Mouse (Mus musculus): ENCODE measurements around the gene Wnt4.

Wnt4 gene

DNA sequence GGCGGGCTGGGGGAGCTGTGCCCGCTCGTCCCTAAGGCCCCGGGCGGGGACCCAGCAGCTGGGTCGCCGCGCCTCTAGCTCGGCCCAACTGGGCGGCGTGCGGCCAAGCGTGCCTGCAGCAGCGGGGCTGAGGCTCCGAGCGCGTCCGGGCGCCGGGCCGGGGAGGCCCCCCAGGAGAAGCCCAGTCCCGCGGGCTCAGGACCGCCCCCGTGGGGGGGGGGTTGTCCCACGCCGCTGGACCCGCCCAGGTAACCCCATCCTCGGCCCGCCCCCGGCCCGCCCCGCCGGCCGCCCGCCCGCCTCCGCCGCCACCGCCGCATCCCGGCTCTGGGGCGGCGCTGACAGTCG is at the start of gene Wnt4:
Wnt4 (plus strand) TSS at position 324 of the 348 bp plus-strand sequence.
- no peak for DNase-seq (ENCODE audit: low spot score)

DNA sequence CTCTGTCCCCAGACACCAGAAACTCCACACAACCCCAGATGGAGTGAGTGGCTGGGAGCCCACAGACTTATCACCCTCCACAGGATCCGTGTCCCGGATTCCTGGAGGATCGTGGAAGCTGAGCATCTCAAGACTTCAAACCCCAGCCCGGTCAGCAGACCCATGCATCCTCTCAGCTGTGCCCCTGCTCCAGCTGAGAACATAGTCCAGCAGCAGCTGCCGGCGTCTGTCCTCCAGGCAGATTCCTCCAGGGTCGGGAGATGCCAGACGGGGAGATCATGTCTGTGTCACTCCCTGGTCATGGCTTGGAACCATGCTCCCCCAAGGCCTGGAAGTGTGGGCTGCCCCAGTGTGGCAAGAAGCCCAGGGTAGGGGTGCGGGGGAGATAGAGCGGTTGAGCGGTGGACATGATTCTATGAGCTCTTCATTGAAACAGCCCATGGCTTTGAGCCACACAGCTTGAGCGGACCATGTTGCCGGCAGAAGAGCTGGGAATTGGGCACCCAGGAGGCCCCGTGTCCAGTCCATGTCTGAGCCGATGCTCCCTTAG is 48.6 kb upstream of the Wnt4 start:
- no peak for DNase-seq (ENCODE audit: low spot score)

DNA sequence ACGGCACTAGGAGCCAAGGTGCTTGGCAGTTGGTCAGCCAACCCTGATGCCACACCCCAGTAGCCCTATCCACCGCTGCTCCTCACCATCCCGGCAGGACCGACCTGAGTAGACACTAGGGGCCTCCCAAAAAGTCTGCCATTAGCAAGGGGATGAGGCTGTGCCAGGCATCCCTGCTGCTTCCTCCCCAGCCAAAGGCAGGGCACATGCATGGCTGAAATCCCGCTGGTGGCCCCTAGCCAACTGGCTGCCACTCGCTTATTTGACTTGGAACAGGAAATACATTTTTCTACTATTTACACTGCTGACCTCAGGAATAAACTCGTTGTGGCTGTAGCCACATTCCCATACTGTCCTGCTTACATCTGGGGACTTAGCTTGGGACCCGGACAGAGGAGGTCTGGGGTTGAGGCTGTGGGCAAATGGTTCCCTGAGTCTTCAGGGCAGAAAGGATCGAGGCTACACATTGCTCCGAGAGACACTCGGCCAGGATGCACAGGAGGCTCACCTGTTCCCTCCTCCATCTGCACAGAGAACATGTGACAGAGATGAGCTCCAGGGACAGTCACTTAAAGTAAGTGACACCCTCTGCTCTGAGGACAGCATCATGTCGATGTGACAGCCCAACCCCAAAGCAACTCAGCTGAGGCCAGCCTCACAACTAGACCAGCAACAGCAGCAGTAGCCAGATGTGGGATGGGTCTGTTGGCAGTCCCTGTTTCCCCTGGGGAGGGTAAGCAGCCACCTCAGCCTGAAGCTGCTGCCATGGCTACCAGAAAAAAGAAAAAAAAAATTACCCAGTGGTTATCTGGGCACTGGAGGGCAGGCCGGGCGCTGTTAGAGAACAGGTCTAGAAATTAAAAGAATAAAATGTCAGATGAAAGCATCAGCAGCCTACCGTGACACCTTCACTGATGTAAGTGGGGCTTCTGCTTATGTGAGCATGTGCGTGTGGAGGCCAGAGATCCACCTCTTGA is 45.5 kb upstream of the Wnt4 start:
- DNase-seq (ENCODE audit: low spot score) = no peak

DNA sequence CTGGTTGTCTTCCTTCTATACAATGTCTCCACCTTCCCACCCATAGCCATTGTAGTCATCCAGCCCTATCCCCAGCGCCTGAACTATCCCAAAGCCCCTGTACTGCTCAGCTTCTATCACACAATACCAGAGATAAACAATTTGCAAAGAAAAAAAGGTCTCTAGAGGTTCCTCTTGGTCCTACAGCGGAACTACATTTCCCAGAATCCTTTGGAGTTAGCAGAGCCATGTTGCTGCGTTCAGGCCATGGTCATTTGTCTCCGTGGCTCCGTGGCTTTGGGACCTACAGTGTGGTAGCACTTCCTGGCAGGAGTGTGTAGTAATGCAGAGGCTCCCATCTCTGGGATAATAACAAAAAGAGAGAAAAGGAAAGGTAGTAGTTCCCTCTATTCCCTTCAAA is 43.7 kb upstream of the Wnt4 start:
- no peak for DNase-seq (ENCODE audit: low spot score)

DNA sequence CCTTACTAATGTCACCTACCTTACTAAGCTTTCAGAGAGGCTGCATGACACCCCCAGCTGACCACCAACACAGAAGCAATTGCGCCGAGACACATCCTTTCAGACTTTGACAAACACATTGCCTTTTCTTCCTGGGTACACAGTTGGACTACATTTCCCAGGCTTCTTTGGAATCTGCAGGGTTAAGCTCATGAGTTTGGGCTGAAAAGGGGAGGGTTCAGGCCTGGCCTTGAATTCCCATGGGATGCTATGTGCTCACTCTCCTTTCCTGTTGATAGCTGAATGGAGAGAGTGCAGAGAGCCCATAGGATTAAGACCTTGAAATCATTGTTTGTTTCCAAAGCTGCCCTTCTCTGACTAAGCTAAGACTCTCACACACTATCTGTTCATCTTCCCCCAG is 42.8 kb upstream of the Wnt4 start:
- no peak for DNase-seq (ENCODE audit: low spot score)

DNA sequence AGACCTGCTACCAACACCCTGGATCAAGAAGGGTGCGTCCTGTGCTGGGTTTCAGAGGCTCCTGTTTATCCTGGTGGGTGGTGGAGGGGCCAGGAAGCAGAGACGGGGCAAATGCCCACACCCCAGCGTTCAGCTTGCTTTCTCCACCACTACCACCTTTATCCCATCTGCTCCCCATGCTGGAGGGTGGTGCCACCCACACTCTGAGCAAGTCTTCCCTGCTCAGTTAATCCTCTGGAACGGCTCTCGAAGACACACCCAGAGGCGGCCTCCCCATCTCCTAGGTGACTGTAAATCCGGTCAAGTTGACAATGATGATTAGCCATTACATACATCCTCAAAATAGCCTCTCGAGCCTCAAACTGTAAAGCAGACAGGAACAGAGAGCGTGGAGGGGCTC is 41.9 kb upstream of the Wnt4 start:
- no peak for DNase-seq (ENCODE audit: low spot score)

DNA sequence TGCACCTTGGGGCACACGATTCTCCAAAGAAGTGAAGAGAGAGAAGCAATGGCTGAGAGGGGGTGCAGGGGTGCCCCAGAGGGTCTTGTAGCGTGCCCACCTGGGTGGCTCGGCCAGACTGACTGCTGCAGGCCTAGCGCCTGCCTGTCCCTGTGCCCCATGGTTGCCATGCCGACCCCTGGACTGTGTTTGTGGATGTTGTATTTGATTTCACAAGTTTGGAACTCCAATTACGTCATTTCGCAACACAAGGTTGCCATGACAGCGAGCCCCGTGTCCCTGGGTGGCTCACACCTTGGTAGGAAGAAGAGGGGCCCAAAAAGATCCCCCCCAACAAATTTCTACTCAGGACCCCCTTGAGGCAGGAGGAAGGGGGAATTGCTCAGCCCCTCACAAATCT is 32.4 kb upstream of the Wnt4 start:
- no peak for DNase-seq (ENCODE audit: low spot score)

DNA sequence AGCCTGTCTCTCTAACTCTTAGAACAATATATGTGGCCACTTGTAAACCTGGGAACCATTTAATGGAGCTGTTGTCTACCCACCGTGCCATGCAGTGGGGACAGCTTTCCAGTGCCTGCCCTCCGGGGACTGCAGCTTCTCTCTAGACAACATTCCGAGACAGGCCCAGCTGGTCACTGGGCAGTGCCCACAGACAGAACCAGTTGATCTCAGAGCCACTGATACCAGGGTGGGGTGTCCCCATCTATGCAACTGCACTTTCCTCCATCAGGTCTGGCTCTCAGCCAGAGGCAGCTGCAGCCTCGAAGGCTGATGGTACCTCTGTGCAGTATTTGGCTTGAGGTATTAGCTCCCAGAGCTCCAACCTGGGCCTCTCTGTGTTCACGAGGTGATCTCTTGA is 27.0 kb upstream of the Wnt4 start:
- no peak for DNase-seq (ENCODE audit: low spot score)

DNA sequence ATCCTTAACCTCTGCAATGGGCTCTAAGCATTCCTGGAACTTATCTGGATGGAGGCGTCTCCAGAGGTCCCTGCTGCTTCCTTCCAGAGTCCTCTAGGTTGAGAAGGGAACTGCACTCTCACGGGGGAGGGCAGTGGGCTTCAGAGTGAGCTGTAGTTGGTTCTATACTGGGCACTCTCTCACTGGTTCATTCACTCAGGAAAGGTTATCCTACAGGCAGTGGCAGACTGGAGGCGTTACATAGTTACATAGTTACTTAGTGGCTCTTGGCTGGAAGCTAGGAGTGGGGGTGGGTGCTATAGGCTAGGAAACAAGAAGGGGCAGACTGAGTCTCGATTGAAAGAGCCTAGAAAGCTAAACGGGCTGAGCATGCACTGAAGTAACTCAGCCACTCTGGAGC is 26.4 kb upstream of the Wnt4 start:
- DNase-seq (ENCODE audit: low spot score) = no peak

DNA sequence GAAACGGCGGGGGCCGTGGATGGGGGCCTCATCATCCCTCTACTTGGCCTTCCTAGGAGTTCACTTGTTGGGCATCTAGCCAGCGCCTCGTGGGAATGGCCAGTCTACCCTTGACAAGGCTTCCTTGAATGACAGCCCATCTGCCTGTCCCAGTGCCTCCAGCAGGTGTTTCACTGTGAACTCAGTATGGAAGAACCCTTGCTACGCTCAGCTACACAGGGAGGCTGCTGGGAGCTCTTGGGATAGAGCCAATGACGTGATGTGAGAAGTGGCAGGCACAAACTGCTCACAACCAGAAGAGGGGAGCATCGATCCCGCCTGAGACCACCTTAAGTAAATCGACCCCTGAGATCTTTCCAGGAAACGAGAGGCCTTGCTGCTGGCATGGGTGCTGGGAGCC is 23.7 kb upstream of the Wnt4 start:
- no peak for DNase-seq (ENCODE audit: low spot score)

DNA sequence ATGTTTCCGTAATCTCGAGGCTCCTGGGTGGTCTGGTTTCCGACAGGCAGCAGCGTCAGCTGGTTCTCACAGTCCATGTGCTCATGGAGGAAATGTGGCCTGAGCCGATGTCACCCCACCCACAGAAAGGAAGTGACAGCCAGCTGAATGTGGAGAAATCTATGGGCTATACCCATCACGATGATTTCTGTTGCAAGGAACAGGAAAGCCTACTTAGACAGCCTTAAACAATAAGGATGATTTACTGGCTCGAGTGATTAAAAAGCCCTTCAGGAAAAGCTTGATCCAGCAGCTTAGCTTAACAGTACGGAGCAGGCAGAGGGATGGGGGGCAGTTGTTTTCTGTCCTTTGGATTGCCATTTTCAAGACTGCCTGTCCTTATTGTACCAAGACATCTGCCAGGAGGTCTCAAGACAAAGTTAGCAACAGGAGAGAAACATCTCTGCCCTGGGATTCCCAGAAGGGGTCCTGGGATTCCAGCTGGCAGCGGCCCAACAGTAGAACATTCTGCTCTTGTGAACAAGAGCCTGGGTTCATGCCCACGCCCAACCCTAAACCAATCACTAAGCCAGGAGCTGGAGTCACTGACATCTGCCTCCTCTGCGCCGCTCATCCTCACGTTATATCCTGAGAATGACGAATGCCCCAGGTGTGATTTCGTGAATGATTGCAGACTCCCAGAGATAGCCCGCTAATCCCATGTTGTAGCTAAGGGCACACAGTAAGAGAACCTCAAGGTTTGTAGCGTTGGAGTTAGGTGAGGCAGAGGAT is 22.9 kb upstream of the Wnt4 start:
- no peak for DNase-seq (ENCODE audit: low spot score)

DNA sequence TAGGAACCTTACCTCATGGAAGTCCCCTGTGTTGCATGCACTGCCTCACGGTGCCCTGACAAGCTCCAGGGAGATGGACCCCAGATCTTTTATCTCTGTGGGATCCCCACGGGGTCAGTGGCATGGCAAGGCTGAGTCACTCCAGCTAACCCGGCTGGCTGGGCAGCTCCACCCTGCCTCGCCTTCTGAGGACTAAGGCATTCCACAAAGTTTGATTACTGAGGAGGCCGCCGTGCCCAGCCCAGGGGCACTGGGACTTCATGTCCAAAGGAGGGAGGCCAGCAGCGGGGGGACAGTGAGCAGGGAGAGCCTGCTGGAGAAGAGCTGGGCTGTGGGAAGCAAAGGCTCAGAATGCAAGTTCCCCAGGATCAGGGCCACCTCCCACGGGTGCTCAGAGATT is 21.7 kb upstream of the Wnt4 start:
- no peak for DNase-seq (ENCODE audit: low spot score)

DNA sequence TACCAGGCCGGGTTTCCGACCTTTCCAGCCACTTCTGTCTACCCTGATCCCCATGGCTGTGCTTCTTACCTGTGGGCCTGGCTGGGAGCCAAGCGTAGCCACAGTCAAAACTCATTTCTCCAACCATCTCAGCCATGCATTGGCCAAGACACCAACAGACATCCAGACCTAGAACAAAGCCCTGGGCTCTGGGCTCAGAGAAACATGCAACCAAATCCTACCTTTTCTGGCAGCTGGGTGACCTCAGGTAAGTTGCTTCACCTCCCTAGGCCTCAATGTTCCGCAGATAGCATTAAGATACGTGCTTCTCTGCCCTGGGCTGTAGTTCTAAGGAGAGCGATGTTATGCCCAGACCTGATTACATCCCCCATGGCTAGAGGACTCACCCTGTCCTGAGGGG is 15.5 kb upstream of the Wnt4 start:
- DNase-seq (ENCODE audit: low spot score) = no peak

DNA sequence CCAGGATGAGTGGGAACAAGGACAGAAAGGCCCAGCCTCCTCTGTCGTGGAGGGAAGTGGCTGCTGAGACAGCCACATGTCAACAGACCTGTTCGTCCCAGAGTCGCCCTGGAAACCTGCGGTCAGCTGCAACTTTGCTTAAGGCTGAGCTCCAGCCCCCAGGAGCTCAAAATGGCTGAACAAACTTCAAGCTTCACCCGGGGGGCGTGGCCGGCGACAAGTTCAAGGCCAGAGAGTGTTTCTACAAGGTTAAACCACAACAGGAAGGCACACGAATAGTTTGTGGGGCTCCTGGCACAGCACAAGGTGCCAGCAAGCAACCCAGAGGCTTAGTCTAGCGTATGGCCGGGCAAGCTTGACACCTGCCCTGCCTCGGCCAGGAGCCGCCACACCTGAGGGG is 13.2 kb upstream of the Wnt4 start:
- no peak for DNase-seq (ENCODE audit: low spot score)

DNA sequence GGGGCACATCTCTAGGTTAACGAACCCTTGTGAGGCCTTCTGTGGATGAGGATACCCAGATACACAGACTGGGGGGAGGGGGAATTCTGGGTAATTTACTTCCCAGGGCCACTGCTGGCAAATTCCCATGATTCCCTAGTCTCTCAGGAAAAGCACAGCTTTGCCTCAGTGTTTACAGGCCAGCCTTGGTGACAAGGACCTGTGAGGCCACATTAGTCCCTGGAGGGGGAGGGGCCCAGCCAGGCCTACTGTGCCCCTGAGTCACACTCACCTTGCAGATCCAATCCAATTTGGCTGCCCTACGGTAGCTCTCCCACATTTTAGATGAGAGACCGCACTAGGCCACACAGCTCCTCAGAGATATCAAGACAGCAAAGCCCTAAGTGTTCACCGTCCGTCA is 12.2 kb upstream of the Wnt4 start:
- no peak for DNase-seq (ENCODE audit: low spot score)

DNA sequence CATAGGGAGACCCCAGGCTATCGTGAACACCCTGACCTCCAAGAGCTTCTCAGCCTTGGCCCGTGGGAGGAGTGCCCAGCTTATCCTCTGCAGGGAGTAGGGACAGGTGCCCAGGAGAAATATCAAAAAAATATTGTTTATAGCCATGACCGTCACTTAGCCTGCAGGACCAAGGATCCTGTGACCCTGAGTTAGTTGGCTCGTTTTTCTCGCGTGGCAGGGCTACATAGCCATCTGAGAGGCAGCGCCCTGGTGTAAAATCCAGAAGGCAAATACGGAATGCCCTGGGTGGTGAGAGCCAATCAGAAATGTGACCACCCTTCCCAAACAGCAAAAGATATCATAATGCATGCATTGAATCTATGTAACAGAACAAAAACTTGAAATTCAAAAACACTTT is 8.7 kb upstream of the Wnt4 start:
- no peak for DNase-seq (ENCODE audit: low spot score)

DNA sequence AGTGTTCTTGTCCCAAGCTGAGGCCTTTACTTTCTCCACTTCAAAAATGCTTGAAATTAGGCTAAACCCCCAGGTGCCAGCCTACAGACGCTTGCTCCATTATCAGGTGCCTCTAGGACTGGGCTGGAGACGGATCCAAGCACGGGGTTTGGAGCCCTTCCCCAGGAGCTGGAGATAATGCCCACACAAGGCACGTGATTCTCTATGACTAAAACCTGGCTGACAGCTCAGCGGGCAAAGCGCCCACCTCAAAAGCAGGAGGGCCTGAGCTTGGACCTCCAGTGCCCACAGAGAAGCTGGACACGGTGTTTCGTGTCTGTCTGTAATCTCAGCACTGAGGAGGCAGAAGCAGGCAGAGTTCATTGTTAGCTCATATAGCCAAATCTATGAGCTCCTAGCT is 5.4 kb upstream of the Wnt4 start:
- no peak for DNase-seq (ENCODE audit: low spot score)

DNA sequence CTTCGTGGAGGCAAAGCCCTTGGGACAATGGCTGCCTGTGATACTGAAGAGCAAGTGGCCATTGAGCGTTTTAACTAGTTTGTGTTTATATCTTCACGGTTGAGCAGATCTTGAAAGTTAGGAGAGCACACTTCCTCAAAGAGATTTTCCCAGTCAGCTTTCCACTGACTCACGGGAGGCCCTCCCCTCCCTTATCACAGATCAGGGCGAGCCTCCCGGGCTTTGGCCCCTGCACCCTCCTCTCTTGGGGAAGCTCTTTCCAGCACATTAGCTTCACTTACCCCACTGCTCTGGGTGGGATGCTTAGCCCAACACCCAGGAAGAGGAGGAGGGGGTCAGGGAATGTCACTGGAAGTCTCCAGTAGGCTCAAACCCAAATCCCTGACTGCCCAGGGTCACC is 3.0 kb upstream of the Wnt4 start:
- DNase-seq (ENCODE audit: low spot score) = no peak

DNA sequence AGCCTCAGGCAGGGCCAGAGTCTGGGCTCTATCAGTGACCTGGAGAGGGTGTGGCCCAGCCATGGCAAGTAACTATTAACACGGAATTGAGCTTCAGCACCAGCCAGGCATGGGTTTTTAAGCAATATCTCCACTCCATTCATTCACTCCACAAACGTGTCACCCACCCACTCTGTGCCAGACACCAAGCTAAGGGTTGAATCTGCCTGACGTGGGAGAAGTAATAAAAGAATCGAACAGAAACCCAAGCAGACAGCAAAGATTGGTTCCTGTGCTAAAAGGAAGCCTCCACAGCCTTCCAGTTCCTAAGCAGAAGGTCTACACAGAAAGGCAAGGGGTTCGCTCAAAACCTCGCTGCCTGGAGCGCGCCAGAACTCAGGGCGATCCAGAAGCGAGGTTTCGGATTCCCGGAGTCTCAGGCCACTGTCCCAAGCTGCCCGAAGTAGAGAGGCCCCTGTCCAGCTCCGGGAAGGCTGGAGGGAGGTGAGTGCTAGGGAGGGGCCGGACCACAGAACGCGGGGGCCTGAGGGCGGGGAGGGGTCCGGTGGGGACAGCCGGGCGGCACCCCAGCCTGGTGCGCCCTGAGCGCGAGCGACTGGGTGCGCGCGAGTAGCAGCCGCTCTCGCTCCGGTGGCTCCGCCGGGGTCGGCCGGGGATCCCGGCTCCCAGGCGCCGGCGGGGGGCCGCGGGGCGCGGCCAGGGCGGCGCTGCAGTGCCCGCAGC is 685 bp upstream of the Wnt4 start:
- no peak for DNase-seq (ENCODE audit: low spot score)

DNA sequence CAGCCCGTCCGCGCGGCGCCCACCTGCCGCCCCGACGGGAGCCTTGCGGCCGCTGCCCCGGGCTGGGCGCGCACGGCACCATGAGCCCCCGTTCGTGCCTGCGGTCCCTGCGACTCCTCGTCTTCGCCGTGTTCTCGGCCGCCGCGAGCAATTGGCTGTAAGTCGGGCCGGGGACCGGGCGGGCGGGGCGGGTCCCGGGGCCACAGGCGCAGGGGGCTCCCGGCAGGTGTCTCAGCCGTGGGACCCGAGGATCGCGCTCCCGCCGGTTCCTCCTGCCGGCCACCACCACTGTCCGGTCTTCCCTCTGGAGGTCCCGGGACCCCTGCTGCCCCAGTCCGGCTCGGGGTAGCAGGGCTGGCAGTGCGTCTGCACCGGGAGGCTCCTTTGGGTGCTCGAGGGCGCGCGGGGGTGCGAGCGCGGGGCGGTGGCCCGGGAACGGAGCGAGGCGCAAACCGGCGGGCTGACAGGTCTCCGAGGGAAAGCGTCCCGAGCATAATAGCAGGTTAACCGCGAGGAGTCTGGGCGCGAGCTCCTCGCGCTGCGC is 383 bp downstream of the Wnt4 start:
- no peak for DNase-seq (ENCODE audit: low spot score)

DNA sequence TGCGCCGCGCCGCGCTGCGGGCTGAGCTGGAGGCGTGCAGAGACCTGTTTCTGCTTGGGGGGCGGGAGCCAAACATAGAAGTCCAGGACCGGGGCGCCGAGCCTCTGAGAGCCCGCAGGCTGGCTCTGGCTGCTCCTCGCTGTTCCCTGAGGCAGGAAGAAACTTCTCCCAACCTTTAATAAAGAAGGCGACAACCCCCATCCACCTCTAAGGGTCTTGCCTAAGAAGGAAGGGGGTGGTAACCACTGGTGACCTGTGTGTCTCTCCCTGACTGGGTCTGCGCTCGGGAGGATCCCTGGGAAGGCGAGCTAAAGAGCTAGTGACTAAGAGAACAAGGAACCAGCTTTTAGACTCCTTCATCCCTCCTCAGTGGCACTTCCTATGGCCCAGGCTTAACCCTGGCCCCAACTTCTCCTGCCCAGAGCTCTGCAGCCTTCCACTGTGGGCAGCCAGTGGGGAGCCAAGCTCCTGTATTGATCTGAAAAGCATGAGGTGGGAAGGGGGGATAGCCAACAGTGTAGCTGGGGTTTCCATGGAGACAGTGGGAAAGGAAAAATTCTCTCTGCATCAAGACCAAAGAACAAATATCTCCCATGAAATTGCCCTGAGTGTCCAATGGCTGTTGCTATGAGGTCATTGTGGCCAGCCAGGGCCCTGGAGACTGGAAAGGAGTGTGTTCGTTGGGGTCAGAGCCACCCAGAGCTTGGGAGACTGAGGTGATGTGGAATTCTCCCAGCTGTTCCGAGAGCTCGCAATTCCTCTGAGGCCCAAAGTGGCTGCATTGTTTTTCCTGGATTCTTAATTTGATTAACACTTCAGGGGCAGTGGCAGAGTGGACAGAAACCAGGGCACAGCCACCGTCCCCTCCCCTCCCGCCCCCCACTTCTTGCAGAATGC is 1.1 kb downstream of the Wnt4 start:
- no peak for DNase-seq (ENCODE audit: low spot score)

All from c-Kit-positive CD71-positive TER-119-positive erythroid progenitor cells, embryonic 14.5 days (primary cell).